ENCODE assay signal across 9 mouse cellular contexts in the genomic region with DNA sequence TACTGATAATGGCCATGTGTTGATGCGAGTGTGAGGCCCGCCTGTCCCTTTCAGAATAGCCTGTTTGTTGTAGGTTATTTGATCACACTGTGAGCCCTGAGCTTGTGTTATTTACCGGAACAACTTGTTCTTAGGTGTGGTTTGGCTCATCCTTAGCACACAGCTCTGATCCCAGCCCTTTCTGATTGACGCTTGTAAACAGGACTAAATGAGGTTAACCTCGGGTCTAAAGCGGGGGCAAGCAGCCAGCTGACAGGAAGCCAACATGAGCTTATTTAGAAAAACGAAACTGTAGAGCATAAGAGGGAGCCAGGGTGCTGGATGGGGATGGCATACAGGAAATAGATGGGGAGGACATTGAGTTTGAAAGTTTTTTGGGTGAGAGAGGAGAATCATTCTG. TPM values are rescaled to one million over a fixed set of nuclear protein-coding genes. Genes with fewer than 3 reads are reported as not detected.
A peak's percentile ranks its signal among the peaks of the same experiment; 100 is the strongest.
DNase-seq lines count a peak whose midpoint lies in the region; ATAC-seq and TF ChIP-seq lines count a peak whose summit lies in the region.
"Had no signal": no experiment of that assay in that cellular context is flagged by ENCODE, and none has a peak within 500 bp of the region (broad histone marks: within the 10 kb centered on the region; RNA-seq: fewer than 3 reads in every experiment).

No protein-coding gene starts in this region.

- no peak overlapping the region for H3K4me3 ChIP-seq in kidney, postnatal 0 days (replicated peaks; ENCODE audit: low read depth, low read length)
- H3K4me3 ChIP-seq in limb, embryonic 10.5 days, result no peak overlapping the region
- no peak overlapping the region for H3K4me3 ChIP-seq in left cerebral cortex, adult 2 months
- H3K4me3 ChIP-seq: limb, embryonic 13.5 days had no signal

- WGBS in kidney, postnatal 0 days, result 46% methylated on average over 7 of the region's 7 CpGs
- 67% methylated on average over 7 of the region's 7 CpGs for WGBS in limb, embryonic 10.5 days

- no peak overlapping the region for H3K9ac ChIP-seq in kidney, postnatal 0 days (ENCODE audit: low read depth, low read length)
- H3K9ac ChIP-seq: limb, embryonic 13.5 days had no signal

- peak; percentile 41 for DNase-seq in right cerebral cortex, postnatal 4 days
- DNase-seq in right cerebral cortex, postnatal 25 days, result no peak
- DNase-seq in brain, embryonic 14.5 days (ENCODE audit: low read depth), result peak; percentile 26
- DNase-seq in kidney, postnatal 0 days (ENCODE audit: low spot score), result peak; percentile 41
- peak; percentile 64 to 71 for DNase-seq in natural killer cell, adult 2 months (ENCODE audit: low spot score in 2 of 2)
- no peak for DNase-seq in limb, embryonic 10.5 days (ENCODE audit: low spot score)
- DNase-seq in left cerebral cortex, adult 2 months (ENCODE audit: extremely low spot score in 1 of 2, low spot score in 2 of 2), result no peak
- no peak for DNase-seq in embryo, embryonic 10.5 days (ENCODE audit: low spot score)

- H3K4me1 ChIP-seq in kidney, postnatal 0 days (replicated peaks; ENCODE audit: insufficient read depth, low read length), result 0 out of 2 replicates have a peak, but pooled peaks cover 4% of the 10 kb centered on the region
- H3K4me1 ChIP-seq in limb, embryonic 10.5 days, result peaks cover 29% of the 10 kb centered on the region

- no peaks in the 10 kb centered on the region for H3K36me3 ChIP-seq in kidney, postnatal 0 days (ENCODE audit: insufficient read depth, low read length)
- H3K36me3 ChIP-seq in limb, embryonic 10.5 days, result no peaks in the 10 kb centered on the region
- H3K36me3 ChIP-seq: limb, embryonic 13.5 days had no signal

- no peaks in the 10 kb centered on the region for H3K27me3 ChIP-seq in kidney, postnatal 0 days (ENCODE audit: insufficient read depth, low read length)
- H3K27me3 ChIP-seq in limb, embryonic 10.5 days (ENCODE audit: low read depth, poor library complexity, severe bottlenecking), result no peaks in the 10 kb centered on the region
- H3K27me3 ChIP-seq: limb, embryonic 13.5 days had no signal

- no peak for TF ChIP-seq CTCF in brain, embryonic 14.5 days (IDR thresholded peaks at IDR 0.05; ENCODE audit: borderline replicate concordance, extremely low read depth, insufficient read depth, insufficient read length)
- TF ChIP-seq CTCF in kidney, postnatal 0 days (IDR thresholded peaks at IDR 0.05; ENCODE audit: low read depth), result no peak
- no peak for TF ChIP-seq CTCF in left cerebral cortex, adult 2 months (IDR thresholded peaks at IDR 0.05)

- no peaks in the 10 kb centered on the region for H3K9me3 ChIP-seq in kidney, postnatal 0 days (replicated peaks; ENCODE audit: low read length)
- no peaks in the 10 kb centered on the region for H3K9me3 ChIP-seq in limb, embryonic 10.5 days (replicated peaks)
- H3K9me3 ChIP-seq: limb, embryonic 13.5 days had no signal

- H3K27ac ChIP-seq in kidney, postnatal 0 days, result no peak overlapping the region
- no peak overlapping the region for H3K27ac ChIP-seq in limb, embryonic 10.5 days
- no peak overlapping the region for H3K27ac ChIP-seq in left cerebral cortex, adult 2 months
- H3K27ac ChIP-seq: limb, embryonic 13.5 days had no signal

- intact Hi-C loops in left cerebral cortex, adult 2 months (cut with DNase I), result no loop called here

- no peak for TF ChIP-seq POLR2A in brain, embryonic 14.5 days (IDR thresholded peaks at IDR 0.05; ENCODE audit: borderline replicate concordance, extremely low read depth, insufficient read depth, insufficient read length, poor library complexity, severe bottlenecking)

- no peak for ATAC-seq in kidney, postnatal 0 days (replicated peaks; ENCODE audit: low FRiP score, low read depth)

- H3K4me2 ChIP-seq in kidney, postnatal 0 days (ENCODE audit: low read length), result no peak overlapping the region
- H3K4me2 ChIP-seq: limb, embryonic 13.5 days had no signal

RNA-seq across cellular contexts. Expression of a gene that starts 3.6 kb away (rescaled TPM):
- polyA plus RNA-seq in brain, embryonic 14.5 days (2012; rRNA removed), result 132 and 143 TPM in 2 replicates
- 169 and 188 TPM in 2 replicates for polyA plus RNA-seq in kidney, postnatal 0 days (2015; fragmentation: Nextera tagmentation; extraction: Ambion mirVana)
- 129 and 133 TPM in 2 replicates for polyA plus RNA-seq in limb, embryonic 10.5 days (2016; fragmentation: Nextera tagmentation; extraction: Ambion mirVana)
- total RNA-seq in left cerebral cortex, adult 2 months (2021), result 100 to 1,000 TPM; 113 to 116 TPM

RNA-seq across cellular contexts. Expression of a gene that starts 5.0 kb away (rescaled TPM):
- polyA plus RNA-seq in brain, embryonic 14.5 days (2012; rRNA removed), result 541 and 940 TPM in 2 replicates
- polyA plus RNA-seq in kidney, postnatal 0 days (2015; fragmentation: Nextera tagmentation; extraction: Ambion mirVana), result 375 and 409 TPM in 2 replicates
- 299 and 383 TPM in 2 replicates for polyA plus RNA-seq in limb, embryonic 10.5 days (2016; fragmentation: Nextera tagmentation; extraction: Ambion mirVana)
- 100 to 1,000 TPM; 284 to 304 TPM for total RNA-seq in left cerebral cortex, adult 2 months (2021)

RNA-seq across cellular contexts. Expression of a gene that starts 12.3 kb away (rescaled TPM):
- polyA plus RNA-seq in brain, embryonic 14.5 days (2012; rRNA removed), result 50.4 and 51.7 TPM in 2 replicates
- polyA plus RNA-seq in kidney, postnatal 0 days (2015; fragmentation: Nextera tagmentation; extraction: Ambion mirVana), result 115 and 120 TPM in 2 replicates
- polyA plus RNA-seq in limb, embryonic 10.5 days (2016; fragmentation: Nextera tagmentation; extraction: Ambion mirVana), result 67.3 and 67.9 TPM in 2 replicates
- total RNA-seq in left cerebral cortex, adult 2 months (2021), result 10 to 100 TPM; 53.9 to 58.7 TPM

RNA-seq across cellular contexts. Expression of a gene that starts 54.0 kb away (rescaled TPM):
- 0.53 and 0.57 TPM in 2 replicates for polyA plus RNA-seq in brain, embryonic 14.5 days (2012; rRNA removed)
- polyA plus RNA-seq in kidney, postnatal 0 days (2015; fragmentation: Nextera tagmentation; extraction: Ambion mirVana), result 0.32 and 0.40 TPM in 2 replicates
- 9.7 and 9.8 TPM in 2 replicates for polyA plus RNA-seq in limb, embryonic 10.5 days (2016; fragmentation: Nextera tagmentation; extraction: Ambion mirVana)
- not detected for total RNA-seq in left cerebral cortex, adult 2 months (2021)

Comparison
In these comparisons a context has a peak if more than half of its experiments do, and no peak if none do; other contexts are left out.
1. DNase-seq: peak in right cerebral cortex, postnatal 4 days (single experiment), brain, embryonic 14.5 days (single experiment), kidney, postnatal 0 days (single experiment) and natural killer cell, adult 2 months (2 of 2); none in right cerebral cortex, postnatal 25 days (single experiment), limb, embryonic 10.5 days (single experiment), left cerebral cortex, adult 2 months (0 of 2) and embryo, embryonic 10.5 days (single experiment).